Mouse (Mus musculus) spleen, postnatal 0 days (tissue): ENCODE measurements around the gene Sae1. TPM values are rescaled to one million over a fixed set of nuclear protein-coding genes. Genes with fewer than 3 reads are reported as not detected.

Experiments
- polyA plus RNA-seq: library from polyadenylated mRNA; unstranded; fragments of >200 nt; fragmentation: Nextera tagmentation; extraction: Ambion mirVana; gene quantifications from 2 replicates; pipeline ENCODE4 v1.2.1, GENCODE M21; 2015

Gene Sae1
- polyA plus RNA-seq, result 120 TPM in 2 replicates

GRCm38 (mm10) chr7:16387160-16388041 lies at the start of gene Sae1:
Gene Sae1 (minus strand): TSS chr7:16387806.

GRCm38 (mm10) chr7:16400689-16401611 lies 13.3 kb upstream of the Sae1 start, which contains the start of gene Zc3h4:
Gene Zc3h4 (plus strand): TSS chr7:16400910.

GRCm38 (mm10) chr7:16308093-16308492 lies 79.5 kb downstream of the Sae1 start, which contains the start of gene Bbc3:
Gene Bbc3 (plus strand): TSS chr7:16308393.

GRCm38 (mm10) chr7:16286026-16286961 lies 101.3 kb downstream of the Sae1 start, which contains the start of gene Ccdc9:
Gene Ccdc9 (minus strand): TSS chr7:16286795.

GRCm38 (mm10) chr7:16273081-16273765 lies 114.4 kb downstream of the Sae1 start, which contains the start of gene Inafm1:
Gene Inafm1 (minus strand): TSS chr7:16273617.

Other genes starting within 250 kb of the Sae1 start
- gene Meis3, start 212.7 kb downstream of the Sae1 start, polyA plus RNA-seq, result 3.5 and 6.5 TPM in 2 replicates
- gene Dhx34, start 165.8 kb downstream of the Sae1 start, polyA plus RNA-seq, result 6.7 and 7.1 TPM in 2 replicates
- gene C5ar2, start 143.7 kb downstream of the Sae1 start, polyA plus RNA-seq, result 2.7 and 3.5 TPM in 2 replicates
- gene C5ar1, start 128.3 kb downstream of the Sae1 start, polyA plus RNA-seq, result 20.1 and 24.7 TPM in 2 replicates
- gene Inafm1, start 114.2 kb downstream of the Sae1 start, polyA plus RNA-seq, result 11.7 and 14.5 TPM in 2 replicates
- gene Ccdc9, start 101.0 kb downstream of the Sae1 start, polyA plus RNA-seq, result 13.9 and 17.8 TPM in 2 replicates
- 6.1 and 6.2 TPM in 2 replicates for gene Bbc3, start 79.4 kb downstream of the Sae1 start, polyA plus RNA-seq
- gene Zc3h4, start 13.1 kb upstream of the Sae1 start, polyA plus RNA-seq, result 12.4 and 12.7 TPM in 2 replicates
- 73.6 and 80.2 TPM in 2 replicates for gene Tmem160, start 65.0 kb upstream of the Sae1 start, polyA plus RNA-seq
- 0.12 and 0.18 TPM in 2 replicates for gene Npas1, start 89.9 kb upstream of the Sae1 start, polyA plus RNA-seq
- gene Arhgap35, start 227.2 kb upstream of the Sae1 start, polyA plus RNA-seq, result 2.2 and 2.7 TPM in 2 replicates